Mouse (Mus musculus): ENCODE results near the gene Prom1. TPM values are rescaled to one million over a fixed set of nuclear protein-coding genes. Genes with fewer than 3 reads are reported as not detected.

The Prom1 gene
- polyA plus RNA-seq, 1 experiment from 2014 or later: 20.5 TPM

GRCm38 (mm10) chr5:43976821-43977561, 124.8 kb downstream of the Prom1 start:
- Histone ChIP-seq H3K27ac (ENCODE audit: low read depth, low read length) (no peak overlapping the region), H3K4me2 (no peak overlapping the region), H3K9me3 (replicated peaks; ENCODE audit: control insufficient read depth, low read length) (no peaks in the 10 kb centered on the region), H3K9ac (ENCODE audit: low read depth, low read length) (no peak overlapping the region), H3K4me1 (ENCODE audit: control insufficient read depth, insufficient read depth, low read length) (no peaks in the 10 kb centered on the region), H3K4me3 (ENCODE audit: low read depth, low read length) (no peak overlapping the region), H3K36me3 (ENCODE audit: control insufficient read depth, insufficient read depth, low read length) (no peaks in the 10 kb centered on the region), H3K27me3 (ENCODE audit: control insufficient read depth, insufficient read depth, low read length) (no peaks in the 10 kb centered on the region)
- no peak for ATAC-seq (replicated peaks; ENCODE audit: insufficient number of reproducible peaks, low FRiP score, low TSS enrichment)
- WGBS (ENCODE audit: insufficient replicate concordance): 70% methylated on average over 1 of the region's 1 CpGs

- H3K4me2 ChIP-seq: no peak overlapping the region
- WGBS (ENCODE audit: insufficient replicate concordance): 78% methylated on average over 6 of the region's 6 CpGs
- H3K9ac ChIP-seq (ENCODE audit: low read depth, low read length): no peak overlapping the region
Observed at GRCm38 (mm10) chr5:43974166-43974565, 127.7 kb downstream of the Prom1 start.

GRCm38 (mm10) chr5:43971156-43971555, 130.7 kb downstream of the Prom1 start:
- no peak overlapping the region for H3K4me2 ChIP-seq
- no peak for ATAC-seq (replicated peaks; ENCODE audit: insufficient number of reproducible peaks, low FRiP score, low TSS enrichment)
- no peaks in the 10 kb centered on the region for H3K9me3 ChIP-seq (replicated peaks; ENCODE audit: control insufficient read depth, low read length)
- H3K4me3 ChIP-seq (ENCODE audit: low read depth, low read length): no peak overlapping the region
- no peaks in the 10 kb centered on the region for H3K27me3 ChIP-seq (ENCODE audit: control insufficient read depth, insufficient read depth, low read length)
- no peak overlapping the region for H3K9ac ChIP-seq (ENCODE audit: low read depth, low read length)
- no peak overlapping the region for H3K27ac ChIP-seq (ENCODE audit: low read depth, low read length)
- H3K4me1 ChIP-seq (ENCODE audit: control insufficient read depth, insufficient read depth, low read length): no peaks in the 10 kb centered on the region
- no peaks in the 10 kb centered on the region for H3K36me3 ChIP-seq (ENCODE audit: control insufficient read depth, insufficient read depth, low read length)
- 25% methylated on average over 2 of the region's 2 CpGs for WGBS (ENCODE audit: insufficient replicate concordance)

More at GRCm38 (mm10) chr5:43974166-43974565, 127.7 kb downstream of the Prom1 start:
- Histone ChIP-seq H3K9me3 (replicated peaks; ENCODE audit: control insufficient read depth, low read length) (no peaks in the 10 kb centered on the region), H3K27me3 (ENCODE audit: control insufficient read depth, insufficient read depth, low read length) (no peaks in the 10 kb centered on the region), H3K4me3 (ENCODE audit: low read depth, low read length) (no peak overlapping the region), H3K4me1 (ENCODE audit: control insufficient read depth, insufficient read depth, low read length) (no peaks in the 10 kb centered on the region), H3K27ac (ENCODE audit: low read depth, low read length) (no peak overlapping the region), H3K36me3 (ENCODE audit: control insufficient read depth, insufficient read depth, low read length) (no peaks in the 10 kb centered on the region)
- ATAC-seq (replicated peaks; ENCODE audit: insufficient number of reproducible peaks, low FRiP score, low TSS enrichment): no peak

DNA sequence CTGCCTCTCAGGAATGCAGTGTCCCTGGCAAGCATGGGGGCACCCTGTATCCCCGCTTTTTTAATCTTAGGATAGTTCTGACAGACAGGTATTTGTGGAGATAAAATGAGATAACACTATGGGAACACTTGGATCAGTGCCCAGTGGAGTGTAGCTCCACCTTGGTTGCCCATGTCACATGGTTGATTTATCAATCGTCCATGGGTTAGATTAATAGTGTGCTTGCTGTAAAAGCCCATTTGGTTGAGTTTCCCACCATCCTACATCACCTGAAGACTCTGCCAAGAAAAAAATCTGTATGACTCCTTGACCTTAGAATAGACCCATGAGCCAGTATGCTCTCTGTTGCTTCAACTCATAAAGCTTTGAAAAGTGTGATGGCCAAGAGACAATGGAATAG, 131.3 kb downstream of the Prom1 start:
- WGBS (ENCODE audit: insufficient replicate concordance): 61% methylated on average over 2 of the region's 2 CpGs
- H3K27ac ChIP-seq (ENCODE audit: low read depth, low read length): no peak overlapping the region

DNA sequence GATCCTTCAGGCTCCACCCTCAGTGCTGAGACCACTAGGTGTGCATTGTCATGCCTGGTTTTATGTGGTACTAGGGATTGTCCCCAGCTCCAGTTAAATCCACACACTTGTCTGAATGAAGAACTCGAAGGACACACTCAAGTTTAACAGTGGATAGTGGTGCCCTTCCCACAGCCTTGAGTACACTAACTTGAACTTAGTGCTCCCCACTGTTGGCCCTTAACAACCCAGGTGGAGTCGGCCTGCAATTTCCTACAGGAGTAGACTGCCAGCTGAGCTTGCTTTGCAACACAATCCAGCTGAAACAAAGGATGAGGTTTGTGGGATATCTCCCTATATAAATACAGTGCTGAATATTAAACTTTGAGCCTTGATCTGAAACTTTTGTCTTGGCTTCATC, 133.2 kb downstream of the Prom1 start:
- Histone ChIP-seq H3K4me1 (ENCODE audit: control insufficient read depth, insufficient read depth, low read length) (no peaks in the 10 kb centered on the region), H3K9me3 (replicated peaks; ENCODE audit: control insufficient read depth, low read length) (no peaks in the 10 kb centered on the region), H3K9ac (ENCODE audit: low read depth, low read length) (no peak overlapping the region), H3K4me2 (no peak overlapping the region), H3K27me3 (ENCODE audit: control insufficient read depth, insufficient read depth, low read length) (no peaks in the 10 kb centered on the region), H3K4me3 (ENCODE audit: low read depth, low read length) (no peak overlapping the region), H3K27ac (ENCODE audit: low read depth, low read length) (no peak overlapping the region), H3K36me3 (ENCODE audit: control insufficient read depth, insufficient read depth, low read length) (no peaks in the 10 kb centered on the region)
- 60% methylated on average over 2 of the region's 2 CpGs for WGBS (ENCODE audit: insufficient replicate concordance)
- ATAC-seq (replicated peaks; ENCODE audit: insufficient number of reproducible peaks, low FRiP score, low TSS enrichment): no peak

More for the DNA sequence above, 131.3 kb downstream of the Prom1 start:
- no peak for ATAC-seq (replicated peaks; ENCODE audit: insufficient number of reproducible peaks, low FRiP score, low TSS enrichment)
- Histone ChIP-seq H3K9ac (ENCODE audit: low read depth, low read length) (no peak overlapping the region), H3K36me3 (ENCODE audit: control insufficient read depth, insufficient read depth, low read length) (no peaks in the 10 kb centered on the region), H3K4me2 (no peak overlapping the region), H3K9me3 (replicated peaks; ENCODE audit: control insufficient read depth, low read length) (no peaks in the 10 kb centered on the region), H3K27me3 (ENCODE audit: control insufficient read depth, insufficient read depth, low read length) (no peaks in the 10 kb centered on the region), H3K4me3 (ENCODE audit: low read depth, low read length) (no peak overlapping the region), H3K4me1 (ENCODE audit: control insufficient read depth, insufficient read depth, low read length) (no peaks in the 10 kb centered on the region)

DNA sequence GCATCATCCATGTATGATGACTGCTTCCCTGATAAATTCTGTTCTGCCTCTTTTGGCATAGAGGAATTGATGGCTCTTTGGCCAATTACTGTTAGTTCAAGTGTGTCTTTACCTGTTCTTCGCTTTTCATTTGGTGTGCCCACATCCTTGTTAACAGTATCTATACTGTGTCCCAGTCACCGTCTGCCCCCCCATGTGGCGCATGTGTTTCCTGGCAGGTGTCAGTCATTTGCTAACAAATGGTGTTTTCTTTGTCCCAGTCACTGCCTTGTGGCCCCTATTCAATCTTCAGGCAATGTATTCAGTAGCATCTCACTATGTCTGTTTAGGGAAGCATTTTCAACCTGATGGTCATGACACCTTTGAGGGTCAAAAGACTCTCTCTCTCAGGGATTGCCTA, 140.8 kb downstream of the Prom1 start:
- Histone ChIP-seq H3K4me3 (ENCODE audit: low read depth, low read length) (no peak overlapping the region), H3K27me3 (ENCODE audit: control insufficient read depth, insufficient read depth, low read length) (no peaks in the 10 kb centered on the region)
- 76% methylated on average over 3 of the region's 3 CpGs for whole genome bisulfite sequencing (ENCODE audit: insufficient replicate concordance)

GRCm38 (mm10) chr5:43959884-43960440, 141.9 kb downstream of the Prom1 start:
- Histone ChIP-seq H3K4me2 (no peak overlapping the region), H3K4me1 (ENCODE audit: control insufficient read depth, insufficient read depth, low read length) (no peaks in the 10 kb centered on the region), H3K27ac (ENCODE audit: low read depth, low read length) (no peak overlapping the region), H3K9me3 (replicated peaks; ENCODE audit: control insufficient read depth, low read length) (no peaks in the 10 kb centered on the region), H3K4me3 (ENCODE audit: low read depth, low read length) (no peak overlapping the region), H3K27me3 (ENCODE audit: control insufficient read depth, insufficient read depth, low read length) (no peaks in the 10 kb centered on the region), H3K9ac (ENCODE audit: low read depth, low read length) (no peak overlapping the region), H3K36me3 (ENCODE audit: control insufficient read depth, insufficient read depth, low read length) (no peaks in the 10 kb centered on the region)
- 74% methylated on average over 3 of the region's 3 CpGs for WGBS (ENCODE audit: insufficient replicate concordance)
- no peak for ATAC-seq (replicated peaks; ENCODE audit: insufficient number of reproducible peaks, low FRiP score, low TSS enrichment)

More for the DNA sequence above, 140.8 kb downstream of the Prom1 start:
- no peaks in the 10 kb centered on the region for H3K4me1 ChIP-seq (ENCODE audit: control insufficient read depth, insufficient read depth, low read length)
- no peak overlapping the region for H3K4me2 ChIP-seq
- H3K27ac ChIP-seq (ENCODE audit: low read depth, low read length): no peak overlapping the region
- no peaks in the 10 kb centered on the region for H3K36me3 ChIP-seq (ENCODE audit: control insufficient read depth, insufficient read depth, low read length)
- ATAC-seq (replicated peaks; ENCODE audit: insufficient number of reproducible peaks, low FRiP score, low TSS enrichment): no peak
- no peak overlapping the region for H3K9ac ChIP-seq (ENCODE audit: low read depth, low read length)
- H3K9me3 ChIP-seq (replicated peaks; ENCODE audit: control insufficient read depth, low read length): no peaks in the 10 kb centered on the region

DNA sequence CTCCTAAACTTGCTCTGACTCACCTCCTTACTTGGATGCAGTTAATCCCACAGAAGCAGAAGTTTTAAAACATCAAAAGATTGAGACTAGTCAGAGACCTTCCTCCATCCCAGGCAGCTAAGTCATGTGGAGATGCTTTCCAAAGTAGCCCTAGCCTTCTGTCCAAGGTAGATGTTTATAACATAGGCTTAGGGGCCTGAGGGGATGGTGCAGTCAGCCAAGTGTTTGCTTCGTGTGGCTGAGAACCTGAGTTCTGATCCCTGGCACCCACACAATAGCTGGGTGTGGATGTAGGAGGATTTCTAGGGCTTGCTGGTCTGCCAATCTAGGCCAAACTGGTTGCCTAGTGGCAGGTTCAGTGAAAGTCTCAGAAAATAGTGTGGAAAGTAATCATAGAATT, 148.6 kb downstream of the Prom1 start:
- Histone ChIP-seq H3K9ac (ENCODE audit: low read depth, low read length) (no peak overlapping the region), H3K4me1 (ENCODE audit: control insufficient read depth, insufficient read depth, low read length) (peaks cover 1% of the 10 kb centered on the region), H3K9me3 (replicated peaks; ENCODE audit: control insufficient read depth, low read length) (no peaks in the 10 kb centered on the region), H3K4me3 (ENCODE audit: low read depth, low read length) (no peak overlapping the region), H3K36me3 (ENCODE audit: control insufficient read depth, insufficient read depth, low read length) (no peaks in the 10 kb centered on the region), H3K27me3 (ENCODE audit: control insufficient read depth, insufficient read depth, low read length) (no peaks in the 10 kb centered on the region), H3K4me2 (no peak overlapping the region), H3K27ac (ENCODE audit: low read depth, low read length) (no peak overlapping the region)
- ATAC-seq (replicated peaks; ENCODE audit: insufficient number of reproducible peaks, low FRiP score, low TSS enrichment): no peak
- 76% methylated on average over 1 of the region's 1 CpGs for WGBS (ENCODE audit: insufficient replicate concordance)
